Mouse (Mus musculus) midbrain, embryonic 11.5 days (tissue): ENCODE measurements around the gene Rptor. TPM values are rescaled to one million over a fixed set of nuclear protein-coding genes. Genes with fewer than 3 reads are reported as not detected.
A peak's percentile ranks its signal among the peaks of the same experiment; 100 is the strongest.

Experiments
- ATAC-seq: fragments of 200-750 bp; cut with Nextera tagmentation; 2 replicates; pipeline ENCODE4 v1.8.0; 2017; ENCODE audit warnings: moderate TSS enrichment, moderate library complexity; ENCODE audit not compliant: low FRiP score
- DNase-seq: peaks from one replicate; pipeline ENCODE4 v3.0.0; 2015; ENCODE audit warnings: low spot score; ENCODE audit errors: missing footprints
- H3K27ac ChIP-seq: fragments of 300-500 bp; sonication (generic); 2 replicates; pipeline ENCODE4 v1.5.1; 2014; ENCODE audit warnings: low read depth, low read length
- H3K27me3 ChIP-seq: fragments of 300-500 bp; sonication (generic); 2 replicates; pipeline ENCODE4 v1.6.1; 2014; ENCODE audit warnings: mild to moderate bottlenecking, low read length, moderate library complexity, mixed read lengths; ENCODE audit not compliant: control insufficient read depth, insufficient read depth
- H3K36me3 ChIP-seq: fragments of 300-500 bp; sonication (generic); 2 replicates; pipeline ENCODE4 v1.6.1; 2014; ENCODE audit warnings: mild to moderate bottlenecking, low read length, moderate library complexity, mixed read lengths; ENCODE audit not compliant: control insufficient read depth, insufficient read depth
- H3K4me1 ChIP-seq: fragments of 300-500 bp; sonication (generic); 2 replicates; pipeline ENCODE4 v1.6.1; 2014; ENCODE audit warnings: low read length; ENCODE audit not compliant: control insufficient read depth, insufficient read depth
- H3K4me2 ChIP-seq: fragments of 300-500 bp; sonication (generic); 2 replicates; pipeline ENCODE4 v1.6.1; 2014; ENCODE audit warnings: mild to moderate bottlenecking, moderate library complexity
- H3K4me3 ChIP-seq: fragments of 300-500 bp; sonication (generic); 2 replicates; pipeline ENCODE4 v1.5.1; 2014; ENCODE audit warnings: low read depth, low read length
- H3K9ac ChIP-seq: fragments of 300-500 bp; sonication (generic); 2 replicates; pipeline ENCODE4 v1.6.1; 2014; ENCODE audit warnings: low read length
- H3K9me3 ChIP-seq: fragments of 300-500 bp; sonication (generic); 2 replicates; pipeline ENCODE4 v1.6.1; 2016; ENCODE audit warnings: low read length; ENCODE audit not compliant: control insufficient read depth
- WGBS: fragments of 180-500 bp; shearing (Covaris S2); extraction: QIAGEN DNeasy Blood & Tissue Kit; methylation state at CpG from one replicate; pipeline ENCODE4 v1.1.7; 2014; 5-methylcytosine and 5-hydroxymethylcytosine counted together
- polyA plus RNA-seq: library from polyadenylated mRNA; unstranded; fragments of >200 nt; fragmentation: Nextera tagmentation; extraction: Ambion mirVana; gene quantifications from 2 replicates; pipeline ENCODE4 v1.2.1, GENCODE M21; 2014

Gene Rptor
- polyA plus RNA-seq, 1 experiment from 2014 or later, result 11.1 TPM

DNA sequence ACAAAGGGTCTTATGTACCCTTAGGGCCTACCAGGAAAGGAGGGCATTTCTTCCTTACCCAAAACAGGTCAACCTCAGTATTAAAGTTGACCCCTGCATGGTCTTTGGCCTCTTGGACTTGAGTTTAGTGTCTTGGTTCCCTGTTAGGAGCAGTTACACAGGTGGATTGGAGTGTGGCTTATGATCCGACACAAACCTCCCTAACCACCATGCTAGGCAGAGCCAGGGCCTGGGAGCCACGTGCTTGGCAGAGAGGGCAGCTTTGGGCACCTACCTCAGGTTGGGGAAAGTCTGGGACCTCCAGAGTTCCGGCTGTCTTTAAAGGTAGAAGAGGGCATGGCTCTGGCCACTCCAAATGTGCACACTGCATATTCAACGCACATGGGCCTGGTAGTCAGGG lies 316.7 kb downstream of the Rptor start:
- H3K27me3 ChIP-seq, result no peaks in the 10 kb centered on the region
- no peak overlapping the region for H3K4me2 ChIP-seq
- no peak for ATAC-seq
- H3K36me3 ChIP-seq, result peaks cover 11% of the 10 kb centered on the region; the same call in 1 of the 2 replicates
- no peak for DNase-seq
- H3K4me1 ChIP-seq, result peaks cover 9% of the 10 kb centered on the region
- no peak overlapping the region for H3K4me3 ChIP-seq
- WGBS, result 92% methylated on average over 4 of the region's 4 CpGs
- H3K9ac ChIP-seq, result no peak overlapping the region
- no peaks in the 10 kb centered on the region for H3K9me3 ChIP-seq
- H3K27ac ChIP-seq, result no peak overlapping the region

DNA sequence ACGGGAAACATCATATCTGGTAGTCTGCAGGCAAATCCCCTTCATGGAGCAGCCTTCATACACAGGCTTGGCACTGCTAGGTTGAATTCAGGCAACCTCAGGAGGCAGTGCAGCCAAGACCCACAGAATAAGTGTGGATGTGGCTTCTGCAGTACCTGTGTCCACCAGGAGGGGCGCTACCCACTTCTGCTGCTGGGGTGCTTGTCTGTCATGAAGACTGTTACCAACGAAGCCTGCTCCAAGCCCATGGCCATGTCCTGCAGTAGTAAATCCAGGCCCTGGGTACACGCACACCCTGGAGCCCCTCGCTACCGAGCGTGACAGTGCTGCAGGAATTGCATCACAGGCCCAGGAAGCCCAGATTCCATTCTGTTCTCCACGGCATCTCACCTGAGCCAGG lies 317.2 kb downstream of the Rptor start:
- no peak overlapping the region for H3K4me3 ChIP-seq
- peaks cover 11% of the 10 kb centered on the region; the same call in 1 of the 2 replicates for H3K36me3 ChIP-seq
- no peaks in the 10 kb centered on the region for H3K27me3 ChIP-seq
- WGBS, result 72% methylated on average over 8 of the region's 8 CpGs
- no peak overlapping the region for H3K4me2 ChIP-seq
- no peak overlapping the region for H3K9ac ChIP-seq
- no peak overlapping the region for H3K27ac ChIP-seq
- H3K9me3 ChIP-seq, result no peaks in the 10 kb centered on the region
- H3K4me1 ChIP-seq, result peaks cover 5% of the 10 kb centered on the region; the same call in 1 of the 2 replicates
- ATAC-seq (peak; percentile 8; the same call in 1 of the 2 replicates), DNase-seq (peak; percentile 96)

DNA sequence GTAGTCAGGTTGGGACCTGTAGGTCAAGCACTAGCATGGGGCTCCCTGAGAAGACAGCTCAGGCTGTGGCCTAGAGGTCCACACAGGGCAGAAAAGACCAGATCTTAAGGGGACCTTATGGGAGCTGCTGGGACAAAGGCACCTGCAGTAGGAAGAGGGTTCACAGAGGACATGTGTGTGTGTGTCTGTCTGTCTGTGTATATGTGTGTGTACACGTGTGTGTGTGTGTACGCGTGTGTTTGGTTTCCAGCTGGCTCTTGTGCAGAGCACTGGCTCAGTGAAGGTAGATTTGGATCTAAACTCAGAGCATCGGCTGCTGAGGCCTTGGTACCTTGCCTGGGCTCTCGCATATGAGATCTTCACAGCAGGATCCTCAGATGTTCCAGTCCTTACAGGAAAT lies 318.0 kb downstream of the Rptor start:
- H3K4me1 ChIP-seq, result no peaks in the 10 kb centered on the region
- peak; percentile 77 for DNase-seq
- no peak overlapping the region for H3K27ac ChIP-seq
- no peak overlapping the region for H3K4me2 ChIP-seq
- no peak overlapping the region for H3K9ac ChIP-seq
- no peak overlapping the region for H3K4me3 ChIP-seq
- ATAC-seq, result no peak
- WGBS, result 90% methylated on average over 5 of the region's 5 CpGs
- H3K27me3 ChIP-seq, result no peaks in the 10 kb centered on the region
- peaks cover 11% of the 10 kb centered on the region; the same call in 1 of the 2 replicates for H3K36me3 ChIP-seq
- no peaks in the 10 kb centered on the region for H3K9me3 ChIP-seq

DNA sequence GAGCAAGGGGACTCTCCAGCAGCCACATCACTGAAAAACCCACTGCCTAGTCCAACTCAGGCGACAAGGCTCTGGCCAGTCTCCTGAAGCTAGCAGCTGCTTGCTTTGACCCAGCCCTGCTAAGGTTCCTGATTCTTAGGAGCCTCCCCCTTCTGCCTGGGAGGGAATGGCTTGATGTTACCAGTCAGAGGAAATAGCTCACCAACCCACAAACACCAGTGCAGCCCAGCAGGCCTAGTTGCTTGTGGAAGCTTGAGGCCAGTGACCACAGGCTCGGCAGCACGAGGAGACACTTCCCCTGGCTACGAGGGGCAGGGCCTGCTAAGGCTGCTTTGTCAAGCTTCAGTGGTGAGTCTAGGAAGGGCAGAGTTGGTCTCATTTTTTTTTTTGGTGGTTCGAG lies 322.5 kb downstream of the Rptor start:
- H3K27ac ChIP-seq, result no peak overlapping the region
- 77% methylated on average over 5 of the region's 5 CpGs for WGBS
- no peak for ATAC-seq
- no peak overlapping the region for H3K4me3 ChIP-seq
- no peaks in the 10 kb centered on the region for H3K27me3 ChIP-seq
- H3K4me2 ChIP-seq, result no peak overlapping the region
- no peaks in the 10 kb centered on the region for H3K36me3 ChIP-seq
- no peaks in the 10 kb centered on the region for H3K4me1 ChIP-seq
- H3K9me3 ChIP-seq, result no peaks in the 10 kb centered on the region
- no peak for DNase-seq
- no peak overlapping the region for H3K9ac ChIP-seq

DNA sequence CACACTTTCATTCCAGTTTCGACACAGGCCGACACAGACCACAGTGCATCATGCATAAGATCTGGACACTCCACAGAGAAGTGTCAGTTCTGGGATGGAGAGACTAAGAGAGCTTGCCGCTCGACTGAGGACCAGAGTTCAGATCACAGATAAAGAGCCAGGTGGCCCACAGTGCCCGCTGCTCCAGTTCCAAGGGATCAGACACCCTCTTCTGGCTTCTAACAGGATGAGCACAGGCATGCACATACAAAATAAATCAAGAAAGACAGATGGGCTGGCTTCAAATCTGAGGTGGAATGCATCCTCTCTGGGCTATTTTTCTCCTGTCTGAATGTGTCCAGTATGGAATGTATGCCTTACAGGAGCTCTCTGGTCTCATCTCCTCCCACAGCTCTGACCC lies 324.1 kb downstream of the Rptor start:
- WGBS, result 92% methylated on average over 5 of the region's 5 CpGs

DNA sequence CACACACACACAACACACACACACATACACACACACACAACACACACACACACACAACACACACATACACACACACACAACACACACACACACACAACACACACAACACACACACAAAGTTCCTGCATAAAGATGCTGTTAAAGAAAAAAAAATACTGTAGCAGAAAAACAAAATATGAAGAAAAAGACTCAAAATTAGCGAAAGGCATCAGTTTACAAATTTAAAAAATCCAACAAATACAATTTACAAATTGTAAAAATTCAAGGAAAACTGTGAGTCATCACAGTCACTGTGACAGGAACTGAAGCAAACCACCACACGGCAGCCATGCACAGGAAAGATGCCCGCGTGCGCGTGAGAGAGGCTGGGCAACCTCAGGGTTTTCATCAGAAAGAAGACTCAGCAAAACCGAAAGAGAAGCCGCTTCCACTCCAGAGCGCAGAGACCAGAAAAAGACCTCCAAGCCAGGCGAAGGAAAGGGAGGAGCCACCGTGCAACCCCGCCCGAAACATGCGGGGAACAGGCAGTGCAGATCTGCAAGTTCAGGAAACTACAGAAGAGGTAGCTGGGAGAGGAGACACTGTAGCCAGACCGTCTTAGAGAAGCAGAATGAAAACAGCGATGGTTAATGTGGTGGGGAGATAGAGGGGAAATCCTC lies 325.4 kb downstream of the Rptor start:
- H3K27ac ChIP-seq, result no peak overlapping the region
- DNase-seq (no peak), ATAC-seq (no peak)
- WGBS, result 72% methylated on average over 16 of the region's 16 CpGs
- H3K4me2 ChIP-seq, result no peak overlapping the region
- no peaks in the 10 kb centered on the region for H3K27me3 ChIP-seq
- no peaks in the 10 kb centered on the region for H3K36me3 ChIP-seq
- H3K4me3 ChIP-seq, result no peak overlapping the region
- H3K9ac ChIP-seq, result no peak overlapping the region
- no peaks in the 10 kb centered on the region for H3K9me3 ChIP-seq
- H3K4me1 ChIP-seq, result no peaks in the 10 kb centered on the region

More for the DNA sequence above, 324.1 kb downstream of the Rptor start:
- Histone ChIP-seq H3K4me2 (no peak overlapping the region), H3K36me3 (no peaks in the 10 kb centered on the region), H3K9ac (no peak overlapping the region), H3K4me1 (no peaks in the 10 kb centered on the region), H3K27me3 (no peaks in the 10 kb centered on the region), H3K27ac (no peak overlapping the region), H3K4me3 (no peak overlapping the region), H3K9me3 (no peaks in the 10 kb centered on the region)
- ATAC-seq, result no peak
- DNase-seq, result no peak

DNA sequence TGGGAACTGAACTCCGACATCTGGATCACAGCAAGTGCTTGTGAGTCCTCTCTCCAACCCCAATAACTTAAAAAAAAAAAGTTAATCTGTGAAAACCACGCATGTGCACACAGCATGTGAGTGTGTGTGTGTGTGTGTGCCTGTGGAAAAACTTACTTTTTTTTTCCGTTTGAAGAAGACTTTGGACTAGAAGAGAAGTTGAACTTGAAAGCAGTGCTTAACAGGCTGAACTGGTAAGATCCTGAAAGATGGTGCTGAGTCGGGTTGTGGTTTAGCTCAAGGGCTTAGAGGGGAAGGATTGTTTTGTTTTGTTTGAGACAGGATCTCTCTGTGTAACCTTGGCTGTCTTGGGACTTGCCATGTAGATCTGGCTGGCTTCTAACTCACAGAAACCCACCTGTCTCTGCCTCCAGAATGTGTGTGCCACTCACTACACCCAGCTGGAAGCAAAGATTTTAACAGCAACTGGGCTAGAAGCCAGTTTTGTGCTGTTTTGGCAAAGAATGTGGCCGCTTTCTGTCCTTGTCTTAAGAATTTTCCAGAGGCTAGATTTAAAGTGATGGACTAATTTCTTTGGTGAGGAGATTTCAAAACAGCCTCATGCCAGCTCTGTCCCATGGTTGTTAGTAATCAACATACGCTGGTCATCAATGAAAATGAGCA lies 327.0 kb downstream of the Rptor start:
- DNase-seq (no peak), ATAC-seq (no peak)
- Histone ChIP-seq H3K9ac (no peak overlapping the region), H3K4me2 (no peak overlapping the region), H3K36me3 (no peaks in the 10 kb centered on the region), H3K27ac (no peak overlapping the region), H3K4me3 (no peak overlapping the region), H3K27me3 (no peaks in the 10 kb centered on the region), H3K4me1 (no peaks in the 10 kb centered on the region), H3K9me3 (no peaks in the 10 kb centered on the region)
- 82% methylated on average over 6 of the region's 6 CpGs for WGBS

DNA sequence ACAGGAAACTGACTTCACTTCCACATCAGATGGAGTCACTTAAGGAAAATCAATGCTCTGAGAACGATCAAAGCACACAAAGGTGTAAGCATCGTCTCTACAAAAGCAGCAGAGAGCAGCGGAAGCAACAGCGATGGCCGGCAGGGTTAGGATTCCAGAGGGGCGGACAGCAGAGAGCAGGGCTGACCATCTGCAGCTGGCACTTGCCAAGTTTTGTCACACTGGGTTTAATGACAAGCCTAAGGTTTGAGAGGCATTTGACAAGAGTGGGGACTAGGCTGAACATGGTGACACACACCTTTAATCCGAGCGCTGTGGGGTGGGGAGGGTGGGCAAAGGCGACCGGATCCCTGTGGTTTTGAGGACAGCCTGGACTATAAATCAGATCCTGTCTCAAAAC lies 329.1 kb downstream of the Rptor start:
- Histone ChIP-seq H3K4me3 (no peak overlapping the region), H3K27ac (no peak overlapping the region), H3K36me3 (no peaks in the 10 kb centered on the region), H3K27me3 (no peaks in the 10 kb centered on the region), H3K4me1 (no peaks in the 10 kb centered on the region), H3K9me3 (no peaks in the 10 kb centered on the region), H3K4me2 (no peak overlapping the region), H3K9ac (no peak overlapping the region)
- ATAC-seq, result no peak
- DNase-seq, result no peak
- 83% methylated on average over 10 of the region's 10 CpGs for WGBS

DNA sequence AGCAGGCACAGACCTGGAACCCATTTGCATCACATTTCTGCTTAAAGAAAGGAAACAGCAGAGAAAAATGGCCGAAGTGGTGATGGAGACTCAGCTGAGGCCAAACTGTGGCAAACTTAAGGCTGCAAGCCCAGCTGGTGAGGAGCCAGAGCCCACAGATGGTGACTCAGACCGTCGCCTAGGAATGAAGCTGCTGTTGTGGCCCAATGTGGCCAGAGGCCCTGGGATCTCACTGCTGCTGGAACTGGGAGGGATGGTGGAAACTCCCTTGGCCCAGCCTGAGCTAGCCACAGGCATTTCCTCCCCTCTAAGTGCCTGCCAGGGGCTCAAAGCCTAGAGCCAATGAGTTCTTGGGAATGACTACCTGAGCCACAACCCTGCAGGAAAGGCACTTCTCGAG lies 330.4 kb downstream of the Rptor start:
- no peaks in the 10 kb centered on the region for H3K9me3 ChIP-seq
- H3K27ac ChIP-seq, result no peak overlapping the region
- ATAC-seq, result no peak
- H3K9ac ChIP-seq, result no peak overlapping the region
- 62% methylated on average over 4 of the region's 4 CpGs for WGBS
- no peak overlapping the region for H3K4me3 ChIP-seq
- no peak for DNase-seq
- H3K4me2 ChIP-seq, result no peak overlapping the region
- H3K36me3 ChIP-seq, result no peaks in the 10 kb centered on the region
- no peaks in the 10 kb centered on the region for H3K4me1 ChIP-seq
- no peaks in the 10 kb centered on the region for H3K27me3 ChIP-seq
